Mouse (Mus musculus) liver, embryonic 11.5 days (tissue): ENCODE measurements around the gene Robo1. TPM values are rescaled to one million over a fixed set of nuclear protein-coding genes. Genes with fewer than 3 reads are reported as not detected.
A peak's percentile ranks its signal among the peaks of the same experiment; 100 is the strongest.

ENCODE experiments used
- ATAC-seq: fragments of 200-750 bp; cut with Nextera tagmentation; replicated peaks from 2 replicates; pipeline ENCODE4 v1.8.0; 2017; ENCODE audit warnings: moderate number of reproducible peaks, mild to moderate bottlenecking, moderate TSS enrichment, moderate library complexity; ENCODE audit not compliant: low FRiP score
- DNase-seq: peaks from one replicate; pipeline ENCODE4 v3.0.0-alpha.2; 2017; ENCODE audit warnings: low spot score
- H3K27ac ChIP-seq: fragments of 300-500 bp; sonication (generic); 2 replicates; pipeline ENCODE4 v1.5.1; 2014; ENCODE audit warnings: mild to moderate bottlenecking, low read depth, low read length, control low read depth
- H3K27me3 ChIP-seq: fragments of 300-500 bp; sonication (generic); replicated peaks from 2 replicates; pipeline ENCODE4 v1.6.1; 2014; ENCODE audit warnings: low read length, mixed read lengths; ENCODE audit not compliant: control insufficient read depth, insufficient read depth
- H3K36me3 ChIP-seq: fragments of 300-500 bp; sonication (generic); 2 replicates; pipeline ENCODE4 v1.6.1; 2014; ENCODE audit warnings: mild to moderate bottlenecking, low read length, moderate library complexity, mixed read lengths; ENCODE audit not compliant: control insufficient read depth, insufficient read depth
- H3K4me1 ChIP-seq: fragments of 300-500 bp; sonication (generic); replicated peaks from 2 replicates; pipeline ENCODE4 v1.6.1; 2014; ENCODE audit warnings: low read length, mixed read lengths; ENCODE audit not compliant: control insufficient read depth, insufficient read depth
- H3K4me2 ChIP-seq: fragments of 300-500 bp; sonication (generic); 2 replicates; pipeline ENCODE4 v1.6.1; 2014; ENCODE audit warnings: mild to moderate bottlenecking, control low read depth, moderate library complexity
- H3K4me3 ChIP-seq: fragments of 300-500 bp; sonication (generic); 2 replicates; pipeline ENCODE4 v1.5.1; 2014; ENCODE audit warnings: low read depth, low read length, control low read depth
- H3K9ac ChIP-seq: fragments of 300-500 bp; sonication (generic); 2 replicates; pipeline ENCODE4 v1.6.1; 2014; ENCODE audit warnings: low read depth, low read length, control low read depth
- H3K9me3 ChIP-seq: fragments of 300-500 bp; sonication (generic); 2 replicates; pipeline ENCODE4 v1.6.1; 2016; ENCODE audit warnings: low read length, inconsistent platforms, mixed read lengths; ENCODE audit not compliant: control insufficient read depth
- WGBS: fragments of 180-500 bp; shearing (Covaris S2); extraction: QIAGEN DNeasy Blood & Tissue Kit; methylation state at CpG from one replicate; pipeline ENCODE4 v1.1.7; 2014; 5-methylcytosine and 5-hydroxymethylcytosine counted together
- polyA plus RNA-seq: library from polyadenylated mRNA; unstranded; fragments of >200 nt; fragmentation: Nextera tagmentation; extraction: Ambion mirVana; gene quantifications from 2 replicates; pipeline ENCODE4 v1.2.1, GENCODE M21; 2014

The Robo1 gene
- polyA plus RNA-seq, 1 experiment from 2014 or later, result 25.4 TPM

GRCm38 (mm10) chr16:72605066-72605465 is 297.0 kb downstream of the Robo1 start:
- WGBS, result 20% methylated on average over 6 of the region's 6 CpGs

GRCm38 (mm10) chr16:72610661-72611112 is 302.6 kb downstream of the Robo1 start:
- Histone ChIP-seq H3K36me3 (no peaks in the 10 kb centered on the region), H3K4me2 (no peak overlapping the region), H3K27ac (no peak overlapping the region), H3K27me3 (no peaks in the 10 kb centered on the region), H3K9me3 (no peaks in the 10 kb centered on the region), H3K4me3 (no peak overlapping the region), H3K4me1 (no peaks in the 10 kb centered on the region), H3K9ac (no peak overlapping the region)
- ATAC-seq (no peak), DNase-seq (no peak)
- 69% methylated on average over 4 of the region's 4 CpGs for WGBS

More at GRCm38 (mm10) chr16:72605066-72605465, 297.0 kb downstream of the Robo1 start:
- H3K9me3 ChIP-seq, result no peaks in the 10 kb centered on the region
- H3K4me1 ChIP-seq, result no peaks in the 10 kb centered on the region
- no peaks in the 10 kb centered on the region for H3K36me3 ChIP-seq
- H3K9ac ChIP-seq, result no peak overlapping the region
- no peak overlapping the region for H3K27ac ChIP-seq
- peak; percentile 34 for DNase-seq
- no peaks in the 10 kb centered on the region for H3K27me3 ChIP-seq
- no peak overlapping the region for H3K4me2 ChIP-seq
- ATAC-seq, result no peak
- no peak overlapping the region for H3K4me3 ChIP-seq

- DNase-seq (no peak), ATAC-seq (no peak)
- Histone ChIP-seq H3K27me3 (no peaks in the 10 kb centered on the region), H3K9ac (no peak overlapping the region), H3K9me3 (no peaks in the 10 kb centered on the region), H3K27ac (no peak overlapping the region), H3K36me3 (no peaks in the 10 kb centered on the region), H3K4me3 (no peak overlapping the region), H3K4me1 (no peaks in the 10 kb centered on the region), H3K4me2 (no peak overlapping the region)
- WGBS, result 10% methylated on average over 1 of the region's 1 CpGs
These were observed 306.8 kb downstream of the Robo1 start for GRCm38 (mm10) chr16:72614898-72615297.

GRCm38 (mm10) chr16:72615360-72615759 is 307.3 kb downstream of the Robo1 start:
- no peaks in the 10 kb centered on the region for H3K9me3 ChIP-seq
- H3K4me1 ChIP-seq, result no peaks in the 10 kb centered on the region
- DNase-seq, result no peak
- no peak overlapping the region for H3K4me3 ChIP-seq
- H3K9ac ChIP-seq, result no peak overlapping the region
- no peak overlapping the region for H3K27ac ChIP-seq
- no peaks in the 10 kb centered on the region for H3K36me3 ChIP-seq
- H3K4me2 ChIP-seq, result no peak overlapping the region
- 58% methylated on average over 2 of the region's 2 CpGs for WGBS
- ATAC-seq, result no peak
- no peaks in the 10 kb centered on the region for H3K27me3 ChIP-seq

- no peak overlapping the region for H3K27ac ChIP-seq
- H3K4me1 ChIP-seq, result no peaks in the 10 kb centered on the region
- no peak overlapping the region for H3K4me2 ChIP-seq
- 81% methylated on average over 4 of the region's 4 CpGs for WGBS
- H3K4me3 ChIP-seq, result no peak overlapping the region
- H3K36me3 ChIP-seq, result no peaks in the 10 kb centered on the region
- H3K9me3 ChIP-seq, result no peaks in the 10 kb centered on the region
- H3K27me3 ChIP-seq, result no peaks in the 10 kb centered on the region
- ATAC-seq (no peak), DNase-seq (no peak)
- H3K9ac ChIP-seq, result no peak overlapping the region
These were observed 314.3 kb downstream of the Robo1 start for GRCm38 (mm10) chr16:72622371-72622770.

- ATAC-seq (no peak), DNase-seq (no peak)
- WGBS, result 72% methylated on average over 10 of the region's 10 CpGs
- no peak overlapping the region for H3K4me2 ChIP-seq
- no peaks in the 10 kb centered on the region for H3K36me3 ChIP-seq
- H3K4me3 ChIP-seq, result no peak overlapping the region
- no peaks in the 10 kb centered on the region for H3K27me3 ChIP-seq
- no peaks in the 10 kb centered on the region for H3K9me3 ChIP-seq
- no peak overlapping the region for H3K9ac ChIP-seq
- H3K4me1 ChIP-seq, result no peaks in the 10 kb centered on the region
- H3K27ac ChIP-seq, result no peak overlapping the region
These were observed 314.8 kb downstream of the Robo1 start for GRCm38 (mm10) chr16:72622868-72623267.

- no peak for DNase-seq
- H3K9me3 ChIP-seq, result no peaks in the 10 kb centered on the region
- 55% methylated on average over 4 of the region's 7 CpGs for WGBS
- no peak overlapping the region for H3K9ac ChIP-seq
- ATAC-seq, result no peak
- no peak overlapping the region for H3K4me3 ChIP-seq
- H3K27ac ChIP-seq, result no peak overlapping the region
- no peaks in the 10 kb centered on the region for H3K27me3 ChIP-seq
- no peaks in the 10 kb centered on the region for H3K4me1 ChIP-seq
- no peaks in the 10 kb centered on the region for H3K36me3 ChIP-seq
- H3K4me2 ChIP-seq, result no peak overlapping the region
These were observed 325.7 kb downstream of the Robo1 start for GRCm38 (mm10) chr16:72633846-72634245.

- 82% methylated on average over 8 of the region's 8 CpGs for WGBS
- no peaks in the 10 kb centered on the region for H3K9me3 ChIP-seq
- no peak overlapping the region for H3K9ac ChIP-seq
- ATAC-seq (no peak), DNase-seq (no peak)
- H3K4me1 ChIP-seq, result no peaks in the 10 kb centered on the region
- H3K27ac ChIP-seq, result no peak overlapping the region
- no peak overlapping the region for H3K4me2 ChIP-seq
- no peaks in the 10 kb centered on the region for H3K36me3 ChIP-seq
- H3K27me3 ChIP-seq, result no peaks in the 10 kb centered on the region
- H3K4me3 ChIP-seq, result no peak overlapping the region
These were observed 331.3 kb downstream of the Robo1 start for GRCm38 (mm10) chr16:72639332-72639940.
